In the genomic region with DNA sequence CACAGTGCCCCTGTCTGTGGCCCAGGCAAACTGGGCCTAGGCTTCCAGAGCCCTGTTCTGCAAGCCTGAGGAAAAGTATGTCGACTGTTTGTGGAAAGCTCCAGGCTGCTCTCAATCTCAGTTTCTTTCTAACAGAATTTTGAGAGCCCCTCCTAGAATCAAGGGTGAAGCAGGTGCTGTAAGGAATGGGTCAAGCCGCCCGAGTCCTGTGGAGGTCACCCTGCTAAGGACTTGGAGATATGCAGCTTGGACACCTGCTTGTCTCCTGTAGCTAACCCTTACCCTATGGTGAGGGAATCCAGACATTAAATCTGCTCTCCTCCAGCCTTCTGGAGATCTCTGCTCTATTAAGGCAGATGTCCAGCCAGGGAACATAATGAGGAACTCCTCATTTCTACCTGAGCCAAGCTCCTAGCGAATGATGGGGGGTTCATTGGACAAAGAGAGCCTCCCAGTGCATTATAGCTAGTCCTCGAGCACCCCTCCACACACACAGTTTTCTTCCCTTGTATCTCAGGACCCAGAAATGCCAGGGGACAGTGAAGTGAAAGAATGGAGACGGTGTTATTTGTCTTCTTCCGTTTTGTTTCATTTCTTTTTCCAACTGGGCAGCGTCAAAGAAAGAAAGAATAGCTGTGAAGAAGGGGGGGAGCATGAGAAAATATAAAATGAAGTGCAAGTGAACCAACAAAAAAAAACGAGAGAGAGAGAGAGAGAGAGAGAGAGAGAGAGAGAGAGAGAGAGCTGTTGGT, we compare ENCODE assay signal across 10 mouse cellular contexts. TPM values are rescaled to one million over a fixed set of nuclear protein-coding genes. Genes with fewer than 3 reads are reported as not detected.
DNase-seq lines count a peak whose midpoint lies in the region; ATAC-seq lines count a peak whose summit lies in the region.
"Had no signal": no experiment of that assay in that cellular context is flagged by ENCODE, and none has a peak within 500 bp of the region (broad histone marks: within the 10 kb centered on the region; RNA-seq: fewer than 3 reads in every experiment).

No protein-coding gene starts in this region.

- H3K4me3 ChIP-seq in heart, embryonic 10.5 days, result peak overlapping the region; percentile 75
- peak overlapping the region; percentile 58 for H3K4me3 ChIP-seq in midbrain, embryonic 10.5 days
- H3K4me3 ChIP-seq in midbrain, embryonic 13.5 days (replicated peaks), result no peak overlapping the region; the same call in 1 of the 2 replicates
- peak overlapping the region; percentile 66 for H3K4me3 ChIP-seq in stomach, embryonic 16.5 days (replicated peaks; ENCODE audit: low read length)

- H3K9me3 ChIP-seq in heart, embryonic 10.5 days, result no peaks in the 10 kb centered on the region
- no peaks in the 10 kb centered on the region for H3K9me3 ChIP-seq in midbrain, embryonic 10.5 days (replicated peaks)
- no peaks in the 10 kb centered on the region for H3K9me3 ChIP-seq in midbrain, embryonic 13.5 days
- H3K9me3 ChIP-seq in stomach, embryonic 16.5 days (replicated peaks; ENCODE audit: control insufficient read depth, low read length), result no peaks in the 10 kb centered on the region

- H3K36me3 ChIP-seq in heart, embryonic 10.5 days, result peaks cover 10% of the 10 kb centered on the region; the same call in 1 of the 2 replicates
- no peaks in the 10 kb centered on the region for H3K36me3 ChIP-seq in midbrain, embryonic 10.5 days
- no peaks in the 10 kb centered on the region for H3K36me3 ChIP-seq in midbrain, embryonic 13.5 days
- H3K36me3 ChIP-seq in stomach, embryonic 16.5 days (ENCODE audit: control insufficient read depth, insufficient read depth, low read length), result no peaks in the 10 kb centered on the region

- peak overlapping the region; percentile 91 for H3K27ac ChIP-seq in heart, embryonic 10.5 days
- H3K27ac ChIP-seq in midbrain, embryonic 10.5 days (replicated peaks), result no peak overlapping the region
- H3K27ac ChIP-seq in midbrain, embryonic 13.5 days, result no peak overlapping the region
- H3K27ac ChIP-seq in stomach, embryonic 16.5 days (ENCODE audit: low read length), result no peak overlapping the region

- H3K4me1 ChIP-seq in heart, embryonic 10.5 days, result peaks cover 62% of the 10 kb centered on the region
- H3K4me1 ChIP-seq in midbrain, embryonic 10.5 days, result peaks cover 51% of the 10 kb centered on the region
- peaks cover 30% of the 10 kb centered on the region for H3K4me1 ChIP-seq in midbrain, embryonic 13.5 days (replicated peaks)
- peaks cover 20% of the 10 kb centered on the region for H3K4me1 ChIP-seq in stomach, embryonic 16.5 days (ENCODE audit: control insufficient read depth, insufficient read depth, low read length)

- WGBS in heart, embryonic 10.5 days, result 18% methylated on average over 9 of the region's 9 CpGs
- whole genome bisulfite sequencing in midbrain, embryonic 10.5 days, result 2% methylated on average over 9 of the region's 9 CpGs
- 1% methylated on average over 9 of the region's 9 CpGs for WGBS in midbrain, embryonic 13.5 days
- 30% methylated on average over 9 of the region's 9 CpGs for WGBS in stomach, embryonic 16.5 days

- H3K9ac ChIP-seq in midbrain, embryonic 13.5 days (replicated peaks), result no peak overlapping the region
- peak overlapping the region; percentile 91 for H3K9ac ChIP-seq in stomach, embryonic 16.5 days (ENCODE audit: low read length)

- no peak for ATAC-seq in midbrain, embryonic 13.5 days
- no peak for ATAC-seq in stomach, embryonic 16.5 days (ENCODE audit: insufficient read depth, low FRiP score)
- ATAC-seq: CD4-positive, CD25-positive, alpha-beta regulatory T cell, adult 4 months had no signal

- peaks cover 99% of the 10 kb centered on the region for H3K27me3 ChIP-seq in heart, embryonic 10.5 days (ENCODE audit: insufficient read depth, poor library complexity, severe bottlenecking)
- H3K27me3 ChIP-seq in midbrain, embryonic 10.5 days (ENCODE audit: low read depth, poor library complexity, severe bottlenecking), result peaks cover 100% of the 10 kb centered on the region
- H3K27me3 ChIP-seq in midbrain, embryonic 13.5 days, result peaks cover 98% of the 10 kb centered on the region
- H3K27me3 ChIP-seq in stomach, embryonic 16.5 days (ENCODE audit: control insufficient read depth, insufficient read depth, low read length), result peaks cover 51% of the 10 kb centered on the region

- DNase-seq in heart, embryonic 10.5 days (ENCODE audit: low spot score), result no peak
- DNase-seq in heart, adult 9 months (ENCODE audit: low spot score in 2 of 2), result no peak
- peak; percentile 50 for DNase-seq in midbrain, embryonic 10.5 days (ENCODE audit: low spot score)
- peak; percentile 26 for DNase-seq in kidney, postnatal 10 days
- DNase-seq in testis, postnatal 14 days (ENCODE audit: low spot score), result no peak
- no peak for DNase-seq in layer of hippocampus, adult 9-10 months (ENCODE audit: low spot score)
- DNase-seq: cerebellum, adult 9-10 months had no signal

- H3K4me2 ChIP-seq in midbrain, embryonic 13.5 days (replicated peaks), result no peak overlapping the region
- peak overlapping the region; percentile 93 for H3K4me2 ChIP-seq in stomach, embryonic 16.5 days (ENCODE audit: low read depth, low read length)

RNA-seq across cellular contexts. Expression of a gene that starts 2.8 kb away (rescaled TPM):
- polyA plus RNA-seq in heart, embryonic 10.5 days (2016; fragmentation: Nextera tagmentation; extraction: Ambion mirVana), result 2.5 and 7.6 TPM in 2 replicates
- 0.27 and 0.43 TPM in 2 replicates for polyA plus RNA-seq in midbrain, embryonic 10.5 days (2016; fragmentation: Nextera tagmentation; extraction: Ambion mirVana)
- polyA plus RNA-seq in midbrain, embryonic 13.5 days (2015; fragmentation: Nextera tagmentation; extraction: Ambion mirVana), result 0.44 and 0.57 TPM in 2 replicates
- polyA plus RNA-seq in stomach, embryonic 16.5 days (2015; fragmentation: Nextera tagmentation; extraction: Ambion mirVana), result 2.9 and 3.1 TPM in 2 replicates
- polyA plus RNA-seq: CD4-positive, CD25-positive, alpha-beta regulatory T cell, adult 4 months had no signal

RNA-seq across cellular contexts. Expression of a gene that starts 15.0 kb away (rescaled TPM):
- not detected in 2 replicates for polyA plus RNA-seq in heart, embryonic 10.5 days (2016; fragmentation: Nextera tagmentation; extraction: Ambion mirVana)
- not detected in 2 replicates for polyA plus RNA-seq in midbrain, embryonic 10.5 days (2016; fragmentation: Nextera tagmentation; extraction: Ambion mirVana)
- polyA plus RNA-seq in midbrain, embryonic 13.5 days (2015; fragmentation: Nextera tagmentation; extraction: Ambion mirVana), result not detected in 2 replicates
- polyA plus RNA-seq in stomach, embryonic 16.5 days (2015; fragmentation: Nextera tagmentation; extraction: Ambion mirVana), result not detected in 2 replicates

RNA-seq across cellular contexts. Expression of a gene that starts 51.0 kb away (rescaled TPM):
- polyA plus RNA-seq in heart, embryonic 10.5 days (2016; fragmentation: Nextera tagmentation; extraction: Ambion mirVana), result 0.80 and 4.1 TPM in 2 replicates
- 0.04 and 0.20 TPM in 2 replicates for polyA plus RNA-seq in midbrain, embryonic 10.5 days (2016; fragmentation: Nextera tagmentation; extraction: Ambion mirVana)
- 0.20 and 0.26 TPM in 2 replicates for polyA plus RNA-seq in midbrain, embryonic 13.5 days (2015; fragmentation: Nextera tagmentation; extraction: Ambion mirVana)
- polyA plus RNA-seq in stomach, embryonic 16.5 days (2015; fragmentation: Nextera tagmentation; extraction: Ambion mirVana), result 0.17 and 0.22 TPM in 2 replicates
- polyA plus RNA-seq: CD4-positive, CD25-positive, alpha-beta regulatory T cell, adult 4 months had no signal

Comparison
In these comparisons a context has a peak if more than half of its experiments do, and no peak if none do; other contexts are left out.
1. DNase-seq: peak in midbrain, embryonic 10.5 days (single experiment) and kidney, postnatal 10 days (single experiment); none in heart, embryonic 10.5 days (single experiment), heart, adult 9 months (0 of 2), testis, postnatal 14 days (single experiment) and layer of hippocampus, adult 9-10 months (single experiment).